Mouse (Mus musculus) C2C12 (cell line): Measurements from ENCODE around the gene Mtss1l. TPM values are rescaled to one million over a fixed set of nuclear protein-coding genes. Genes with fewer than 3 reads are reported as not detected.

Experiments used
- H3K27me3 ChIP-seq: one replicate; pipeline ENCODE4 v1.6.1; 2011; ENCODE audit not compliant: control insufficient read depth, insufficient read depth, insufficient read length
- H3K36me3 ChIP-seq: one replicate; pipeline ENCODE4 v1.6.1; 2011; ENCODE audit not compliant: control insufficient read depth, insufficient read depth
- H3K4me3 ChIP-seq: one replicate; pipeline ENCODE4 v1.5.1; 2011; ENCODE audit warnings: mild to moderate bottlenecking, control low read depth; ENCODE audit not compliant: poor library complexity, insufficient read depth, severe bottlenecking
- H3K79me2 ChIP-seq: one replicate; pipeline ENCODE4 v1.6.1; 2011; ENCODE audit not compliant: control insufficient read depth, insufficient read depth
- H3K79me3 ChIP-seq: one replicate; pipeline ENCODE4 v1.6.1; 2011; ENCODE audit warnings: low read depth, control low read depth
- H3ac ChIP-seq: one replicate; pipeline ENCODE3; 2011; ENCODE audit warnings: low read depth; ENCODE audit not compliant: control insufficient read depth, insufficient read length
- CEBPB ChIP-seq: IDR thresholded peaks from one replicate; pipeline ENCODE4 v1.6.1; 2011; ENCODE audit warnings: low read depth, mild to moderate bottlenecking, control low read depth, moderate library complexity
- CTCF ChIP-seq: IDR thresholded peaks from one replicate; pipeline ENCODE4 v1.5.1; 2011; ENCODE audit not compliant: control insufficient read depth, insufficient read depth, insufficient read length
- FOSL1 ChIP-seq: IDR thresholded peaks from one replicate; pipeline ENCODE4 v1.8.0; 2011; ENCODE audit warnings: mild to moderate bottlenecking, low read length; ENCODE audit not compliant: poor library complexity, insufficient read depth, severe bottlenecking
- MAX ChIP-seq: IDR thresholded peaks from one replicate; pipeline ENCODE4 v1.6.1; 2011; ENCODE audit warnings: mild to moderate bottlenecking, control low read depth
- MYOD1 ChIP-seq: IDR thresholded peaks from one replicate; pipeline ENCODE4 v1.6.1; 2011; ENCODE audit warnings: low read depth; ENCODE audit not compliant: control insufficient read depth, insufficient read length
- MYOG ChIP-seq: IDR thresholded peaks from one replicate; pipeline ENCODE4 v1.6.1; 2011; ENCODE audit not compliant: control insufficient read depth, insufficient read length; ENCODE audit errors: extremely low read depth
- USF1 ChIP-seq: IDR thresholded peaks from one replicate; pipeline ENCODE4 v1.6.1; 2011; ENCODE audit warnings: low read depth, mild to moderate bottlenecking, control low read depth, moderate library complexity
- polyA plus RNA-seq: library from polyadenylated mRNA; unstranded; fragments of >200 nt; fragmentation: generic; extraction: Trizol; gene quantifications from one replicate; pipeline ENCODE4 v1.2.1, GENCODE M21; 2012; ENCODE audit warnings: missing spikeins

Gene Mtss1l
- polyA plus RNA-seq, 1 experiment: 26.1 TPM

DNA sequence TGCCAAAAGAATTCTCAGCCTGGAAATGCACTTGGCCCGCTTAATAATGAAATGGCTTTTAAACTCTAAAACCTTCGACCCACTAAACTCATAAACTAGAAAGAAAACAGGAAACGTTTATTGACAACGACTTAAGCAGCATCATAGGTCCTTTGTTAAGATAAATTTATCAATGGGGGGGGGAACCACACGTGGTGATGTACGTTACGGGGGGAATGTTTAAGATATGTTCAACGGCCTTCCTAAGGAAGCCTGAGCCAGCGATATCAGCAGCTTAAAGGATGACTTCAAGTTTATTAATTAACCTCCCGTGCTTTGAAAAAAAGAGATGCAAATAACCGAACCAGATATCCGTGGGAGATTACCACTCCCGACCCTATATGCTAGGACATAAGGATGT, 29.0 kb downstream of the Mtss1l start:
- H3K36me3 ChIP-seq: peaks cover 15% of the 10 kb centered on the region
- H3K27me3 ChIP-seq: no peaks in the 10 kb centered on the region
- H3K79me3 ChIP-seq: no peaks in the 10 kb centered on the region
- H3ac ChIP-seq: no peak overlapping the region
- no peaks in the 10 kb centered on the region for H3K79me2 ChIP-seq
- TF ChIP-seq MYOG (no peak), FOSL1 (no peak), CEBPB (no peak), MAX (no peak), USF1 (no peak), CTCF (no peak), MYOD1 (no peak)
- H3K4me3 ChIP-seq: no peak overlapping the region

DNA sequence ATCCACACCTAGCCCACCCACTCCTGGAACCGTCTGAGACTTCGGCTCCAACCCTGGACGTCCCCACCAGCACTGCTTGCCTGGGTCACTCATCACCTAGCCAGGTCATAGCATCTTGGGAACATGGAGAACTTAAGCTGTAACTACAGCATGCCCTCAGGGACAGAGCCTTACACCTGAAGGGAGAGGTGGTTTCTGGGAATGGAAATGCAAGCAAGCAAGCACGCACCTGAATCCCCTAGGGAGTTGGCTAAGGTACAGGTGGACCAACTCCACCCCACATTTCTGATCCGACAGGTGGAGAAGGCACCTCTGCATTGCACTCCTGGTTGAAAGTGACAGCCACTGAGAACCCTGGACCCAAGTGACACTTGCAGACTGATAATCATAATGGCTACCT, 30.2 kb downstream of the Mtss1l start:
- Histone ChIP-seq H3K36me3 (peaks cover 12% of the 10 kb centered on the region), H3K27me3 (no peaks in the 10 kb centered on the region), H3K79me2 (no peaks in the 10 kb centered on the region), H3K4me3 (no peak overlapping the region), H3K79me3 (no peaks in the 10 kb centered on the region), H3ac (no peak overlapping the region)
- TF ChIP-seq CEBPB: no peak

DNA sequence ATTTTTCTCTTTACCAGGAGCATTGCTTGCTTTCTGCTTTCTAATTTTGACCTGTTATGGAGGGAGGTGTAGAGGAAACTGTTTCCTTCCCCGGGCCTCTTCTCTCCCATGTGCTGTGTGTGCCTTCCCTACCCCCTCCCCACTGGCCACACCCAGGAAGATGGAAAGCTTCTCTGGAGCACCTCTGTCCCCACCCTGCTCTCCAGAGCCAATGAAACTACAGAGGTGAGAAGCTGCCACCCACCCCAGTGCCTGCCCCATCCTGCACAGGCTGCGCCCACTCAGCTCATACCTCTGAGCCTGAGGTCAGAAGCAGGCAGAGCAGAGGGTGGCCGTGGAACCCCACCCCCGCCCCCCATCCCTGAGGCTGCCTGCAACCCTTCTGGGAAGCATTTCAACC, 33.4 kb downstream of the Mtss1l start:
- Histone ChIP-seq H3K79me2 (no peaks in the 10 kb centered on the region), H3K36me3 (no peaks in the 10 kb centered on the region), H3K79me3 (no peaks in the 10 kb centered on the region), H3K27me3 (no peaks in the 10 kb centered on the region), H3ac (no peak overlapping the region), H3K4me3 (no peak overlapping the region)
- TF ChIP-seq FOSL1 (no peak), USF1 (no peak)

DNA sequence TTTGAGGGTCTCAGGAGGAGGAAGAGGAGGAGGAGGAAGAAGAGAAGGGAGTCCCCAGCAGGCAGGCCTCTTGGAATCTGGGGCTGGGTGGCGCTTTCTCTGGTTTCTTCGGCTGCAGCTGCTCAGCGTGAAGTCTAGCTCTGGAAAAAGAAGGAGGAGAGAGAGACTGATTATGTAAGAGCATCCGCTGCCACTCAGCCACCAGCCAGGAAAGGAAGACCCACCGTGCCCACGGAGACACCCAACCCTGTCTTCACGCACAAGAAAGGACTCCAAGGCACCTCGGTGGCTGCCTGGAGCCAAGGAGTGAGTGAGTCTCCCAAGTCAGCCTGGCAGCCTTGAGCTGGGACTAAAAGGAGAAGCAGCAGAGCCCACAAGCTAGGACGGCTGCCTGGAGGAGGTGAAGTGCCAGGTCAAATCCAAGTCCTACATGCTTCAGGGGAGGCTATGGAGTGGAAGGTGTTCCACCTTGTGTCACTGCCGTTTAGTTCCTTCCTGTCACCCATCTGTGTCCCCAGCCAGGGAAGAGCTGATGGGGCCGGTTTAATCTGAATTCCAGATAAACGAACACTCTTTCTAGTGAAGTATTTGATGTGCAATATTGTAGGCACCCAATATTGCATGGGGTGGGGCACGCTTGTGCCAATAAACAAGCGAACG, 34.4 kb downstream of the Mtss1l start:
- Histone ChIP-seq H3ac (no peak overlapping the region), H3K79me2 (no peaks in the 10 kb centered on the region), H3K27me3 (no peaks in the 10 kb centered on the region), H3K79me3 (no peaks in the 10 kb centered on the region), H3K36me3 (no peaks in the 10 kb centered on the region), H3K4me3 (no peak overlapping the region)
- TF ChIP-seq FOSL1: no peak
- no peak for TF ChIP-seq MYOG
- TF ChIP-seq CEBPB: no peak
- no peak for TF ChIP-seq MAX
- no peak for TF ChIP-seq CTCF
- no peak for TF ChIP-seq USF1
- no peak for TF ChIP-seq MYOD1

DNA sequence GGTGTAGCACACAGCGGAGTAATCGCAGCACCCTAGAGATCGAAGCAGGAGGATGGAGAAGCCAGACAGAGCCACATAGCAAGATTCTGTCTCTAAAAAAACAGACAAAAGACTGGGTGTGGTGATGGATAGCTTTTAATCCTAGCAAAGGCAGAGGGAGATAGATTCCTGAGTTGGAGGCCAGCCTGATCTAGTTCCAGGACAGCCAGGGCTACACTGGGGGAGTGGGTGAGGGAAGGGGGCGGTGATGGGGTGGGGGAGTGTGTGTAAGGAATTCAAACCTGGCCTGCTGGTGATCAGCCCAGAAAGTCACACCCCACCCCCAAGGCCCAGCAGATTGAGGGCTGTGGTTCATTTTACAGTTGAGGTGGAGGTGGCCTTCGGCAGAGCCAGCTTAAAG, 34.9 kb downstream of the Mtss1l start:
- TF ChIP-seq USF1 (no peak), MAX (no peak), CTCF (no peak), CEBPB (no peak), FOSL1 (no peak), MYOG (no peak), MYOD1 (no peak)
- Histone ChIP-seq H3K27me3 (no peaks in the 10 kb centered on the region), H3K36me3 (no peaks in the 10 kb centered on the region), H3K79me3 (no peaks in the 10 kb centered on the region), H3ac (no peak overlapping the region), H3K4me3 (no peak overlapping the region), H3K79me2 (no peaks in the 10 kb centered on the region)

DNA sequence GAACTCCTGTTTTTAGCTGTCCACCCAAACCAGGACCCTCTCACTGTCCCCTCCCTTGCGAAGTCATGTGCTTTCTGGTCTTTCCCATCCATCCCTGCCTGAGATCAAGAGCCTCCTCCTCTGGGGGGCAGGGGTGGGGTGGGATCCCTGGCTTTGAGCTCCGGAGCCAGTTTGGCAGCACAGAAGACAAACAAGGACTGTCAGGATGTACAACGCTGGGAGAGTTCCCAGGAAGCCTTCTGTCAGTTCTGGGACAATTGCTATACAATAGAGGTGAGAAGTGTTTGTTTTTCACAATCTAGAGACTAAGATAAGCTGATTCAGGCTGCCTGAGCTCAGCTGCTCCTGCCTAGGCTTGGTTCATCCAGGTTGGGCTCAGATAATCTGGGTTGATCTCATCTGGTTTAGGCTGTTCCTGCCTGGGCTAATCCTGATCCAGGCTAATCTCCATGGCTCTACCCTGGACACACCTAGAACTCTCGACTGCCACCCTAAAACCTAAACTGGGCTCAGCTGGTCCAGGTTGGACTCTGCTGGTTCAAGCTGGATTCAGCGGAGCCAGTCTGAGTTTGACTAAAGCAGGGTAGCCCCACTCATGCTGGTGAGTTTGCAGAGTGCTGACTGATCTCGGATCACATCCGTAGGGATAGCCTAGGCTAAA, 39.1 kb downstream of the Mtss1l start:
- no peaks in the 10 kb centered on the region for H3K27me3 ChIP-seq
- H3K79me2 ChIP-seq: no peaks in the 10 kb centered on the region
- H3K79me3 ChIP-seq: no peaks in the 10 kb centered on the region
- no peak overlapping the region for H3K4me3 ChIP-seq
- TF ChIP-seq MYOD1 (no peak), CEBPB (no peak), CTCF (no peak), FOSL1 (no peak), MAX (no peak), USF1 (no peak), MYOG (no peak)
- no peaks in the 10 kb centered on the region for H3K36me3 ChIP-seq
- H3ac ChIP-seq: no peak overlapping the region
